Mouse (Mus musculus) testis, adult 2 months (tissue): ENCODE results near the gene Gemin7.

Experiments used
- CTCF ChIP-seq: fragments of 200-500 bp; IDR thresholded peaks from 2 replicates; pipeline ENCODE4 v1.5.1; 2012; ENCODE audit warnings: low read depth, mild to moderate bottlenecking, inconsistent platforms, low read length, moderate library complexity; ENCODE audit not compliant: control insufficient read depth, insufficient read depth, insufficient replicate concordance
- POLR2A ChIP-seq: fragments of 200-500 bp; IDR thresholded peaks from 2 replicates; pipeline ENCODE4 v1.6.1; 2012; ENCODE audit warnings: low read depth, mild to moderate bottlenecking, inconsistent platforms, low read length, moderate library complexity; ENCODE audit not compliant: control insufficient read depth

DNA sequence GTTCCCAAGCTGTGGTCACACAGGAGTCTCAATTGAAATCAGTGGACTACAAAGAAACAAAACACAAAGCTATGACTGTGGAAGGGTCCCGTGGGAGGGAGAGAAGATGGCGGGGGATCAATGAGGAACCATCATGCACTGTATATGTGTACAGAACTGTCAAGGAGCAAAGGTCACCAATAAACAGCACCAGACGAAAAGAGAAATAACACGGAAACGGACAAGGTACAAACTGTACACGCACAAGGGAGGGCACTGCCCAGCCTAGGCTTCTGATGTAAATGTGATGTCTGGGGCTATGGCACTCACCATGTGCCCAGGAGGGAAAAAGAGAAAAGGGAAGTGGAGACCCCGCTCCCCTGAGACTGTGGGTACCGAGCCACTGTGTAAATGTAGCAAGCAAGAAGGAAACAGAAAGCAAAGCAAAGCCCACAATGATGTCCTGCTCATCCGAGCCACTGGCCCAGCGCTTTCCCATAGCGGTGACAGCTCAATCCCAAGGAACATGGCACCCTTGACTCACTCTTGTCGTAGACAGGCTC, 37.7 kb upstream of the Gemin7 start:
- no peak for TF ChIP-seq POLR2A
- no peak for TF ChIP-seq CTCF
